Mouse (Mus musculus): Measurements from ENCODE around the gene Clec11a. TPM values are rescaled to one million over a fixed set of nuclear protein-coding genes. Genes with fewer than 3 reads are reported as not detected.

Gene Clec11a
- total and polyA plus RNA-seq, 2 experiments = 1.3 to 2.4 TPM

DNA sequence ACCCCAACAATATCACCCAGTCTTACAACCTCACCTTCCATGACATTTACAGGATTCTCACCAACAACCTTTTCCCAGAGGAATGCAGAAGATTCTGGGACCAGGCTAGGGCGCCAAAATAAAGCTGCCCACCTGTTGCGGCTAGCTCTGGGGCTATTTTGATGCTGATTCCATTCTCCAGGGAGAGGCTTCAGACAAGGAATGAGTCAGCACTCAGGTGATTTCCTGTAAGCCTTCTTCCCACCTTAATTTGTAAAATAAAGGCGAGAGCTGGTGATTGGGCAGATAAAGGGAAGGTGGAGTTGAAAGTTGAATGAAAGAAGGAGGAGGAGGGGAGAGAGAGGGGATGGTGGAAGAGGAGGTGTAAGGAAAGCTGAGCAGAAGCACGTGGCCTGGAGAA, 15.3 kb downstream of the Clec11a start:
- no peak overlapping the region for H3K9ac ChIP-seq (ENCODE audit: low read depth, low read length)
- WGBS = 60% methylated on average over 4 of the region's 4 CpGs
- H3K27me3 ChIP-seq (ENCODE audit: control insufficient read depth, insufficient read depth, low read length) = no peaks in the 10 kb centered on the region
- no peak for DNase-seq (ENCODE audit: extremely low read depth, low read depth, low spot score)
- no peaks in the 10 kb centered on the region for H3K4me1 ChIP-seq (ENCODE audit: control insufficient read depth, insufficient read depth, low read length)
- H3K79me2 ChIP-seq (ENCODE audit: control insufficient read depth, insufficient read depth, low read length) = no peaks in the 10 kb centered on the region
- TF ChIP-seq CTCF (IDR thresholded peaks at IDR 0.05; ENCODE audit: low read depth, low read length) (no peak), POLR2A (IDR thresholded peaks at IDR 0.05; ENCODE audit: extremely low read depth, insufficient read depth, low read length) (no peak)
- no peaks in the 10 kb centered on the region for H3K36me3 ChIP-seq (ENCODE audit: control insufficient read depth, insufficient read depth, low read length)
- no peak overlapping the region for H3K4me3 ChIP-seq (ENCODE audit: insufficient read depth, low read depth, low read length)
- H3K27ac ChIP-seq (replicated peaks; ENCODE audit: insufficient read depth, low read depth, low read length) = no peak overlapping the region

GRCm38 (mm10) chr7:44290986-44291385, 15.7 kb downstream of the Clec11a start:
- no peak for DNase-seq (ENCODE audit: extremely low read depth, low read depth, low spot score)
- Histone ChIP-seq H3K27ac (replicated peaks; ENCODE audit: insufficient read depth, low read depth, low read length) (no peak overlapping the region), H3K4me3 (ENCODE audit: insufficient read depth, low read depth, low read length) (no peak overlapping the region), H3K27me3 (ENCODE audit: control insufficient read depth, insufficient read depth, low read length) (no peaks in the 10 kb centered on the region), H3K4me1 (ENCODE audit: control insufficient read depth, insufficient read depth, low read length) (no peaks in the 10 kb centered on the region), H3K9ac (ENCODE audit: low read depth, low read length) (no peak overlapping the region), H3K36me3 (ENCODE audit: control insufficient read depth, insufficient read depth, low read length) (no peaks in the 10 kb centered on the region), H3K79me2 (ENCODE audit: control insufficient read depth, insufficient read depth, low read length) (no peaks in the 10 kb centered on the region)
- WGBS = 73% methylated on average over 4 of the region's 4 CpGs
- TF ChIP-seq CTCF (IDR thresholded peaks at IDR 0.05; ENCODE audit: low read depth, low read length) (no peak), POLR2A (IDR thresholded peaks at IDR 0.05; ENCODE audit: extremely low read depth, insufficient read depth, low read length) (no peak)

GRCm38 (mm10) chr7:44287760-44288159, 18.9 kb downstream of the Clec11a start:
- no peaks in the 10 kb centered on the region for H3K4me1 ChIP-seq (ENCODE audit: control insufficient read depth, insufficient read depth, low read length)
- peak; percentile 8 for DNase-seq (ENCODE audit: extremely low read depth, low read depth, low spot score)
- H3K79me2 ChIP-seq (ENCODE audit: control insufficient read depth, insufficient read depth, low read length) = no peaks in the 10 kb centered on the region
- H3K27me3 ChIP-seq (ENCODE audit: control insufficient read depth, insufficient read depth, low read length) = no peaks in the 10 kb centered on the region
- no peak overlapping the region for H3K9ac ChIP-seq (ENCODE audit: low read depth, low read length)
- 39% methylated on average over 7 of the region's 7 CpGs for WGBS
- no peak overlapping the region for H3K27ac ChIP-seq (replicated peaks; ENCODE audit: insufficient read depth, low read depth, low read length)
- H3K4me3 ChIP-seq (ENCODE audit: insufficient read depth, low read depth, low read length) = no peak overlapping the region
- H3K36me3 ChIP-seq (ENCODE audit: control insufficient read depth, insufficient read depth, low read length) = no peaks in the 10 kb centered on the region
- TF ChIP-seq CTCF (IDR thresholded peaks at IDR 0.05; ENCODE audit: low read depth, low read length) = no peak
- TF ChIP-seq POLR2A (IDR thresholded peaks at IDR 0.05; ENCODE audit: extremely low read depth, insufficient read depth, low read length) = no peak

- H3K79me2 ChIP-seq (ENCODE audit: control insufficient read depth, insufficient read depth, low read length) = no peaks in the 10 kb centered on the region
- no peak for DNase-seq (ENCODE audit: extremely low read depth, low read depth, low spot score)
- TF ChIP-seq CTCF (IDR thresholded peaks at IDR 0.05; ENCODE audit: low read depth, low read length) = no peak
- no peak for TF ChIP-seq POLR2A (IDR thresholded peaks at IDR 0.05; ENCODE audit: extremely low read depth, insufficient read depth, low read length)
- 82% methylated on average over 7 of the region's 7 CpGs for WGBS
- H3K4me1 ChIP-seq (ENCODE audit: control insufficient read depth, insufficient read depth, low read length) = no peaks in the 10 kb centered on the region
- H3K4me3 ChIP-seq (ENCODE audit: insufficient read depth, low read depth, low read length) = no peak overlapping the region
- no peak overlapping the region for H3K9ac ChIP-seq (ENCODE audit: low read depth, low read length)
- no peak overlapping the region for H3K27ac ChIP-seq (replicated peaks; ENCODE audit: insufficient read depth, low read depth, low read length)
- H3K36me3 ChIP-seq (ENCODE audit: control insufficient read depth, insufficient read depth, low read length) = no peaks in the 10 kb centered on the region
- H3K27me3 ChIP-seq (ENCODE audit: control insufficient read depth, insufficient read depth, low read length) = no peaks in the 10 kb centered on the region
These were observed 25.1 kb downstream of the Clec11a start for GRCm38 (mm10) chr7:44281586-44281985.

DNA sequence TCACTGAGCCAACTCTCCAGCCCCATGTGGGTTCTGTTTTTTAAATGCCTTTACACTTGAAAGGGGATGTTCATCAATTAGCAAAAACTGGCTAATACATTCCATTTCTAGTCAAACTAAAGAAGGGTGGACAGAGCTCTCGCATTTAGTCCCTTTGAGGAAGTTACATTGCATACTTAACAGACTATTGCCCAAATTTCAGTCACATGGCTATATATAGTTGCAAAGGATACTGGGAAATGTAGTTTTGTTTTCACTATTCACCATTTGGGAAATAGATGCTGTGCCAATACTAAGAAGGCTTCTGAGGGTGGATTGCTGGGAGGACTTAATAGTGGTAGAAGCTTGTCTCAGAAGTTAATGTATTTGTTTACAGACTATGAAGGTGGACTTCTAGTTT, 25.7 kb downstream of the Clec11a start:
- Histone ChIP-seq H3K4me1 (ENCODE audit: control insufficient read depth, insufficient read depth, low read length) (no peaks in the 10 kb centered on the region), H3K9ac (ENCODE audit: low read depth, low read length) (no peak overlapping the region), H3K36me3 (ENCODE audit: control insufficient read depth, insufficient read depth, low read length) (no peaks in the 10 kb centered on the region), H3K4me3 (ENCODE audit: insufficient read depth, low read depth, low read length) (no peak overlapping the region), H3K27ac (replicated peaks; ENCODE audit: insufficient read depth, low read depth, low read length) (no peak overlapping the region), H3K79me2 (ENCODE audit: control insufficient read depth, insufficient read depth, low read length) (no peaks in the 10 kb centered on the region), H3K27me3 (ENCODE audit: control insufficient read depth, insufficient read depth, low read length) (no peaks in the 10 kb centered on the region)
- DNase-seq (ENCODE audit: extremely low read depth, low read depth, low spot score) = no peak
- WGBS = 54% methylated on average over 1 of the region's 1 CpGs
- TF ChIP-seq CTCF (IDR thresholded peaks at IDR 0.05; ENCODE audit: low read depth, low read length) (no peak), POLR2A (IDR thresholded peaks at IDR 0.05; ENCODE audit: extremely low read depth, insufficient read depth, low read length) (no peak)

- Histone ChIP-seq H3K36me3 (ENCODE audit: control insufficient read depth, insufficient read depth, low read length) (no peaks in the 10 kb centered on the region), H3K4me3 (ENCODE audit: insufficient read depth, low read depth, low read length) (no peak overlapping the region), H3K4me1 (ENCODE audit: control insufficient read depth, insufficient read depth, low read length) (no peaks in the 10 kb centered on the region), H3K27ac (replicated peaks; ENCODE audit: insufficient read depth, low read depth, low read length) (no peak overlapping the region), H3K79me2 (ENCODE audit: control insufficient read depth, insufficient read depth, low read length) (no peaks in the 10 kb centered on the region), H3K27me3 (ENCODE audit: control insufficient read depth, insufficient read depth, low read length) (no peaks in the 10 kb centered on the region), H3K9ac (ENCODE audit: low read depth, low read length) (no peak overlapping the region)
- peak; percentile 32 for DNase-seq (ENCODE audit: extremely low read depth, low read depth, low spot score)
- TF ChIP-seq POLR2A (IDR thresholded peaks at IDR 0.05; ENCODE audit: extremely low read depth, insufficient read depth, low read length) = no peak
- peak; percentile 53; the same call in 1 of the 2 replicates for TF ChIP-seq CTCF (IDR thresholded peaks at IDR 0.05; ENCODE audit: low read depth, low read length)
- WGBS = 48% methylated on average over 2 of the region's 2 CpGs
These were observed 29.5 kb downstream of the Clec11a start for GRCm38 (mm10) chr7:44277250-44277622.

Data from liver, adult 2 months (tissue).